Mouse (Mus musculus) erythroblast, embryonic 14.5 days (primary cell): Measurements from ENCODE around the gene Gm20909. TPM values are rescaled to one million over a fixed set of nuclear protein-coding genes. Genes with fewer than 3 reads are reported as not detected.
"Not testable (repeated sequence)": the region's sequence is repeated elsewhere in the genome, so short reads cannot be mapped to it uniquely, and the experiment has no call there.

Experiments used
- H3K27me3 ChIP-seq: 2 replicates; pipeline ENCODE4 v1.6.1; 2012; ENCODE audit warnings: inconsistent platforms; ENCODE audit not compliant: control insufficient read depth
- H3K36me3 ChIP-seq: 2 replicates; pipeline ENCODE4 v1.6.1; 2012; ENCODE audit warnings: mild to moderate bottlenecking, inconsistent platforms; ENCODE audit not compliant: control insufficient read depth
- H3K4me1 ChIP-seq: 2 replicates; pipeline ENCODE4 v1.6.1; 2012; ENCODE audit warnings: inconsistent platforms; ENCODE audit not compliant: control insufficient read depth
- H3K4me3 ChIP-seq: replicated peaks from 2 replicates; pipeline ENCODE3; 2012; ENCODE audit warnings: moderate library complexity, mild to moderate bottlenecking, inconsistent platforms
- H3K9me3 ChIP-seq: 2 replicates; pipeline ENCODE4 v1.6.1; 2012; ENCODE audit warnings: low read length, inconsistent platforms, mixed read lengths; ENCODE audit not compliant: control insufficient read depth
- polyA plus RNA-seq: library from polyadenylated mRNA; stranded (reverse); fragments of >175 nt; gene quantifications from 2 replicates; pipeline ENCODE4 v1.2.3, GENCODE M21; 2012

The Gm20909 gene
- not detected in 2 replicates for polyA plus RNA-seq

DNA sequence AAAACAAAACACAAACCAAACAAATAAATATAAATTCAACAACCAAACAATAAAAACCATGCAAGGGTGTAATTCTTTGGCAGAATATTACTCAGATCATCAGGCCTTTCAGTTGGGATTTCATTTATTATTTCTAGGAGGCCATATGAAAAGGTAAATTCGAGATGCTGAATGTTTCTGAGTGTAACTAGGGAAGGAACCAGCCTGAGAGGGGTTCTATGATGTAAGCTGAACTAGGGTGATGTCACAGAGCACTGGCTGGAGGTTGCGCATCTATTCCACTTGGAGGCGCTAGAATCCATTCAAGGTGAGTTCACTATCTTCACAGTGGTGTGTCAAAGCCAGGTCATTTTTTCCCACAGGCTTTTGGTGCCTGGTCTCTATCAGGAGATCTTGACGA, at the start of gene Gm20909:
TSS of gene Gm20909 (plus strand) at position 301 of the 400 bp plus-strand sequence.
- not testable (repeated sequence) for H3K36me3 ChIP-seq, H3K4me1 ChIP-seq, H3K27me3 ChIP-seq, H3K9me3 ChIP-seq, H3K4me3 ChIP-seq

Other genes with a start within 250 kb of the Gm20909 start
- gene Gm29866, start 170.9 kb upstream of the Gm20909 start, polyA plus RNA-seq: not detected in 2 replicates
- not detected in 2 replicates for gene Gm20865, start 77.0 kb downstream of the Gm20909 start, polyA plus RNA-seq